Mouse (Mus musculus) limb, embryonic 14.5 days (tissue): ENCODE results near the gene Smcp. TPM values are rescaled to one million over a fixed set of nuclear protein-coding genes. Genes with fewer than 3 reads are reported as not detected.

Experiments used
- ATAC-seq: fragments of 200-750 bp; cut with Nextera tagmentation; 2 replicates; pipeline ENCODE4 v1.8.0; 2017; ENCODE audit warnings: low read depth, moderate number of reproducible peaks, moderate TSS enrichment; ENCODE audit not compliant: low FRiP score
- DNase-seq: peaks from one replicate; pipeline ENCODE4 v3.0.0-alpha.2; 2015; ENCODE audit warnings: low spot score
- H3K27ac ChIP-seq: fragments of 300-500 bp; sonication (generic); replicated peaks from 2 replicates; pipeline ENCODE4 v1.5.1; 2014; ENCODE audit warnings: low read depth, mild to moderate bottlenecking, low read length, moderate library complexity, mixed read lengths
- H3K27me3 ChIP-seq: fragments of 300-500 bp; sonication (generic); 2 replicates; pipeline ENCODE4 v1.6.1; 2014; ENCODE audit warnings: low read length, mixed read lengths; ENCODE audit not compliant: control insufficient read depth, insufficient read depth
- H3K36me3 ChIP-seq: fragments of 300-500 bp; sonication (generic); 2 replicates; pipeline ENCODE4 v1.6.1; 2014; ENCODE audit warnings: mild to moderate bottlenecking, low read length, moderate library complexity, mixed read lengths; ENCODE audit not compliant: control insufficient read depth, insufficient read depth
- H3K4me1 ChIP-seq: fragments of 300-500 bp; sonication (generic); 2 replicates; pipeline ENCODE4 v1.6.1; 2014; ENCODE audit warnings: antibody characterized with exemption, low read length, mixed read lengths; ENCODE audit not compliant: control insufficient read depth, insufficient read depth
- H3K4me2 ChIP-seq: fragments of 300-500 bp; sonication (generic); replicated peaks from 2 replicates; pipeline ENCODE4 v1.6.1; 2014; ENCODE audit warnings: low read depth, mild to moderate bottlenecking, low read length, moderate library complexity; ENCODE audit not compliant: severe bottlenecking
- H3K4me3 ChIP-seq: fragments of 300-500 bp; sonication (generic); replicated peaks from 2 replicates; pipeline ENCODE4 v1.5.1; 2014; ENCODE audit warnings: low read length
- H3K9ac ChIP-seq: fragments of 300-500 bp; sonication (generic); 2 replicates; pipeline ENCODE4 v1.6.1; 2014; ENCODE audit warnings: mild to moderate bottlenecking, low read depth, low read length, moderate library complexity; ENCODE audit not compliant: severe bottlenecking
- H3K9me3 ChIP-seq: fragments of 300-500 bp; sonication (generic); 2 replicates; pipeline ENCODE4 v1.6.1; 2016; ENCODE audit warnings: low read length; ENCODE audit not compliant: control insufficient read depth
- POLR2A ChIP-seq: fragments of 200-500 bp; IDR thresholded peaks from 2 replicates; pipeline ENCODE4 v1.8.0; 2012; ENCODE audit warnings: inconsistent platforms, mild to moderate bottlenecking, moderate library complexity, borderline replicate concordance; ENCODE audit not compliant: insufficient read depth, insufficient read length; ENCODE audit errors: extremely low read depth
- WGBS: fragments of 180-500 bp; shearing (Covaris S2); extraction: QIAGEN DNeasy Blood & Tissue Kit; methylation state at CpG from one replicate; pipeline ENCODE4 v1.1.7; 2014; 5-methylcytosine and 5-hydroxymethylcytosine counted together
- polyA plus RNA-seq, 2 experiments: library from polyadenylated mRNA; depleted of rRNA in 1 of 2; stranded (reverse) in 1 of 2; unstranded in 1 of 2; fragments of >200 nt; fragmentation: Nextera tagmentation in 1 of 2; extraction: Ambion mirVana in 1 of 2; gene quantifications; 2 replicates each; pipeline versions ENCODE4 v1.2.1 to v1.2.3; 2012 to 2014

The Smcp gene
- not detected in 2 replicates for polyA plus RNA-seq (2012; rRNA removed)
- not detected in 2 replicates for polyA plus RNA-seq (2014; fragmentation: Nextera tagmentation; extraction: Ambion mirVana)

GRCm38 (mm10) chr3:92588858-92589257, at the start of gene Smcp:
Gene Smcp (minus strand): TSS chr3:92588997.
- Histone ChIP-seq H3K4me3 (no peak within 1 kb of the TSS), H3K9ac (no peak within 1 kb of the TSS), H3K27me3 (no peaks in the 10 kb centered on the region), H3K27ac (no peak within 1 kb of the TSS), H3K9me3 (no peaks in the 10 kb centered on the region), H3K36me3 (no peaks in the 10 kb centered on the region), H3K4me1 (no peaks in the 10 kb centered on the region), H3K4me2 (no peak within 1 kb of the TSS)
- no peak for TF ChIP-seq POLR2A
- WGBS, result 86% methylated on average over 1 of the region's 1 CpGs
- ATAC-seq (no peak), DNase-seq (no peak)

DNA sequence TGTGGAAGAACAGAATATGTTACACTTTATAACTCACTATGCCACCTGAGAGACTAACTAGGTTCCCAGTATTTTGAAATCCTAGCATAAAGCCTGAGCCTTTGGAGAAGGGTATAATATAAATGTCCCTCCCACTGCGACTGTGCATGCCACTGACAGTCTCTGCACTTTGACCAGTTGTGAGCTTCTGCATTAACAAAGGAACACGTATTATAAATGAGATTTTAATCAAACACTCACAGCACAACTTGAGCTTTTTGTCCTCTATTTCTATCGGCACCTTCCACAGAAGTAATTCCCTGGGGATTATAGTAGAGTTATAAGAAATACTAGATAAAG, 49.8 kb upstream of the Smcp start:
- ATAC-seq (no peak), DNase-seq (no peak)
- TF ChIP-seq POLR2A, result no peak
- H3K4me3 ChIP-seq, result no peak overlapping the region
- H3K27me3 ChIP-seq, result no peaks in the 10 kb centered on the region
- H3K9ac ChIP-seq, result no peak overlapping the region
- WGBS, result 83% methylated on average over 3 of the region's 3 CpGs
- no peaks in the 10 kb centered on the region for H3K4me1 ChIP-seq
- H3K36me3 ChIP-seq, result no peaks in the 10 kb centered on the region
- H3K4me2 ChIP-seq, result no peak overlapping the region
- no peak overlapping the region for H3K27ac ChIP-seq
- no peaks in the 10 kb centered on the region for H3K9me3 ChIP-seq

DNA sequence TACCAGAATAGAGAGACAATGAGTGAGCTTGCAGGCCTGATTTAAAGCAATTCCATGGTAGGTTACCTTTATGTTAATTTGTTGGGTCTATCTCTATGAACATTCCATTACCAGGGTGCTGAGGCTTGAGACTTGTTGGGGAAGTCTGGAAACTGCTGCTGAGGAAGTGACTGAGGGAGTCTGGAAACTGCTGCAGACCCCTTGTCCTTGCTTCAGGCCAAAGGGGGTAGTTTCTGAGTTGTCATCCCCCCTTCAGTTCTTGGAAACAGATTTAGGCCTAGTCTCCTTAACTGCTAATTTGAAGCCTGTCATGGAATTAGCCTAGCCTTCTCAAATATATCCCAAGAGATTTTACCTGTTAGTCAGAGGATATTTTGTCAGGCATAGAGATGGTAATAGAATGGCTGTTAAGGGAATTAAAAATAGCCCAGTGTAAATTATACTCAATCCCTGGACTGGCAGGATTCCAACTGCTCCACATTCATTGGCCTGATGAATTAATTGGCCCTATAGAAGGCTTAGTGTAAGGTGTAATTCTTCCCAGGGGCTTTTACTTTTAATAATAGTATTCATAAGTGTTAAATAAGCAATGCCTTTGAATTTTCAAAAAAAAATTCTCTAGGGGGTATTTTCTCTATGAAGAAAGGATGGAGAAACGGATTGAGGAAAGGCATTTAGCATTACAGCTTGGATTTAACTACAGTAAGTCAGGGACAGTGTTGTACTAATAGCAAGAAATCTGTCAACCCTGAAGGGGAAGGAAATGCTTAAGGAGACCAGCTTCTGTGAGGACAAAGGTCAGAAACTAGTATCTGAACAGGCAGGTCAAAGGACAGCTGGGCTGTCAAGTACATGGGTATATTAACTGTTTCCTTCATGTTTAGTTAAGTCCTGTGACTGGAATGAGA, 49.2 kb upstream of the Smcp start:
- Histone ChIP-seq H3K27ac (no peak overlapping the region), H3K27me3 (no peaks in the 10 kb centered on the region), H3K9ac (no peak overlapping the region), H3K9me3 (no peaks in the 10 kb centered on the region), H3K4me3 (no peak overlapping the region), H3K4me2 (no peak overlapping the region), H3K4me1 (no peaks in the 10 kb centered on the region), H3K36me3 (no peaks in the 10 kb centered on the region)
- DNase-seq (no peak), ATAC-seq (no peak)
- TF ChIP-seq POLR2A, result no peak
- 22% methylated on average over 1 of the region's 1 CpGs for WGBS

- H3K9me3 ChIP-seq, result no peaks in the 10 kb centered on the region
- WGBS, result 79% methylated on average over 2 of the region's 2 CpGs
- H3K4me3 ChIP-seq, result no peak within 1 kb of the TSS
- no peaks in the 10 kb centered on the region for H3K36me3 ChIP-seq
- no peak for TF ChIP-seq POLR2A
- no peaks in the 10 kb centered on the region for H3K4me1 ChIP-seq
- H3K4me2 ChIP-seq, result no peak within 1 kb of the TSS
- ATAC-seq (no peak), DNase-seq (no peak)
- no peaks in the 10 kb centered on the region for H3K27me3 ChIP-seq
- H3K9ac ChIP-seq, result no peak within 1 kb of the TSS
- no peak within 1 kb of the TSS for H3K27ac ChIP-seq
Observed at GRCm38 (mm10) chr3:92621560-92621959, 32.8 kb upstream of the Smcp start, which contains the start of gene Lce6a. Gene Lce6a (minus strand): TSS chr3:92621660.

- no peaks in the 10 kb centered on the region for H3K9me3 ChIP-seq
Observed at GRCm38 (mm10) chr3:92609804-92610203, 21.0 kb upstream of the Smcp start.

More at GRCm38 (mm10) chr3:92609804-92610203, 21.0 kb upstream of the Smcp start:
- H3K4me2 ChIP-seq, result no peak overlapping the region
- H3K36me3 ChIP-seq, result no peaks in the 10 kb centered on the region
- no peak overlapping the region for H3K27ac ChIP-seq
- ATAC-seq (no peak), DNase-seq (no peak)
- H3K27me3 ChIP-seq, result no peaks in the 10 kb centered on the region
- H3K9ac ChIP-seq, result no peak overlapping the region
- H3K4me1 ChIP-seq, result no peaks in the 10 kb centered on the region
- H3K4me3 ChIP-seq, result no peak overlapping the region
- no peak for TF ChIP-seq POLR2A
- 42% methylated on average over 1 of the region's 1 CpGs for WGBS
